Mouse (Mus musculus) heart, postnatal 14 days (tissue): Measurements from ENCODE around the gene Ttll9. TPM values are rescaled to one million over a fixed set of nuclear protein-coding genes. Genes with fewer than 3 reads are reported as not detected.
A peak's percentile ranks its signal among the peaks of the same experiment; 100 is the strongest.

Experiments used
- DNase-seq, 2 experiments: peaks; one replicate each; pipeline ENCODE4 v3.0.0; 2021 to 2022
- intact Hi-C: fragments of 180-260 bp; cut with DNase I; formaldehyde crosslinking; loops from one replicate; pipeline ENCODE4 v1.15.1; 2025
- long read RNA-seq, 2 experiments: library from polyadenylated mRNA; stranded (forward); transcript quantifications; one replicate each; pipeline ENCODE4 v2.0.0; 2021
- total RNA-seq, 2 experiments: library from RNA; stranded (reverse); gene quantifications; 2 replicates each; pipeline ENCODE4 v1.2.3; 2021

Ttll9 gene
- not detected for total RNA-seq
- long read RNA-seq, experiment 1: 0 reads
- long read RNA-seq, experiment 2: 0 reads

- intact Hi-C loops: no loop called here
- peak; percentile 50 to 60 for DNase-seq
Measured at GRCm38 (mm10) chr2:152962091-152962793, at the start of gene Ttll9. Gene Ttll9 (plus strand): TSS chr2:152962485.

- intact Hi-C loops: no loop called here
- DNase-seq: no peak
Measured at GRCm38 (mm10) chr2:152913471-152913870, 48.8 kb upstream of the Ttll9 start.

GRCm38 (mm10) chr2:152914310-152915120 is 47.8 kb upstream of the Ttll9 start:
- DNase-seq: peak; percentile 87 to 94
- intact Hi-C loops: loop anchor here (1.0 to 2.0 kb wide), 3 partner anchors 19 to 228 kb away; partner anchors contain the start of genes Foxs1 and Pdrg1

GRCm38 (mm10) chr2:152915453-152915852 is 46.8 kb upstream of the Ttll9 start:
- intact Hi-C loops: loop anchor here (2.0 kb wide), 1 partner anchor 227 kb away; no protein-coding TSS in a partner anchor
- DNase-seq: no peak

GRCm38 (mm10) chr2:152916111-152916510 is 46.2 kb upstream of the Ttll9 start:
- DNase-seq: no peak
- intact Hi-C loops: no loop called here

GRCm38 (mm10) chr2:152917671-152918070 is 44.6 kb upstream of the Ttll9 start:
- intact Hi-C loops: no loop called here
- DNase-seq: no peak

- intact Hi-C loops: no loop called here
- no peak for DNase-seq
Measured at GRCm38 (mm10) chr2:152922376-152922775, 39.9 kb upstream of the Ttll9 start.

- intact Hi-C loops: no loop called here
- no peak for DNase-seq
Measured at GRCm38 (mm10) chr2:152923621-152924020, 38.7 kb upstream of the Ttll9 start.

- no peak for DNase-seq
Measured at GRCm38 (mm10) chr2:152924128-152924527, 38.2 kb upstream of the Ttll9 start.

GRCm38 (mm10) chr2:152924543-152924942 is 37.7 kb upstream of the Ttll9 start:
- no peak for DNase-seq
- intact Hi-C loops: no loop called here

More at GRCm38 (mm10) chr2:152924128-152924527, 38.2 kb upstream of the Ttll9 start:
- intact Hi-C loops: no loop called here

GRCm38 (mm10) chr2:152925189-152925872 is 37.0 kb upstream of the Ttll9 start:
- peak; percentile 82 to 86 for DNase-seq
- intact Hi-C loops: no loop called here

GRCm38 (mm10) chr2:152926896-152927295 is 35.4 kb upstream of the Ttll9 start:
- intact Hi-C loops: no loop called here
- DNase-seq: no peak

GRCm38 (mm10) chr2:152927371-152927770 is 34.9 kb upstream of the Ttll9 start:
- intact Hi-C loops: no loop called here
- DNase-seq: no peak

- intact Hi-C loops: no loop called here
- peak in 1 of 2 experiments; percentile 34 for DNase-seq
Measured at GRCm38 (mm10) chr2:152928219-152928987, 33.9 kb upstream of the Ttll9 start.

GRCm38 (mm10) chr2:152928988-152929370 is 33.3 kb upstream of the Ttll9 start:
- no peak for DNase-seq

GRCm38 (mm10) chr2:152930276-152930675 is 32.0 kb upstream of the Ttll9 start:
- intact Hi-C loops: no loop called here
- DNase-seq: peak; percentile 72 to 77

More at GRCm38 (mm10) chr2:152928988-152929370, 33.3 kb upstream of the Ttll9 start:
- intact Hi-C loops: no loop called here

- intact Hi-C loops: no loop called here
- no peak for DNase-seq
Measured at GRCm38 (mm10) chr2:152931456-152932160, 30.7 kb upstream of the Ttll9 start.

- DNase-seq: peak; percentile 64 to 68
- intact Hi-C loops: loop anchor here (1.0 kb wide), 1 partner anchor 19 kb away; no protein-coding TSS in a partner anchor
Measured at GRCm38 (mm10) chr2:152933048-152933447, 29.2 kb upstream of the Ttll9 start, which contains the start of gene Foxs1. Gene Foxs1 (minus strand): TSS chr2:152933208.

- intact Hi-C loops: loop anchor here (1.0 kb wide), 1 partner anchor 19 kb away; no protein-coding TSS in a partner anchor
Measured at GRCm38 (mm10) chr2:152933614-152934013, 28.7 kb upstream of the Ttll9 start.

More at GRCm38 (mm10) chr2:152933614-152934013, 28.7 kb upstream of the Ttll9 start:
- peak; percentile 80 to 84 for DNase-seq
